Mouse (Mus musculus): Measurements from ENCODE around the gene Adamtsl5.

The Adamtsl5 gene

GRCm38 (mm10) chr10:80317011-80317410 is 31.2 kb downstream of the Adamtsl5 start:
- DNase-seq (ENCODE audit: low spot score), result no peak

GRCm38 (mm10) chr10:80316359-80316781 is 31.8 kb downstream of the Adamtsl5 start:
- DNase-seq (ENCODE audit: low spot score), result no peak

GRCm38 (mm10) chr10:80315315-80315714 is 32.9 kb downstream of the Adamtsl5 start:
- DNase-seq (ENCODE audit: low spot score), result no peak

- DNase-seq (ENCODE audit: low spot score), result no peak
Observed at GRCm38 (mm10) chr10:80314494-80315001, 33.7 kb downstream of the Adamtsl5 start.

- no peak for DNase-seq (ENCODE audit: low spot score)
Observed at GRCm38 (mm10) chr10:80313627-80314201, 34.5 kb downstream of the Adamtsl5 start.

GRCm38 (mm10) chr10:80312586-80313504 is 35.4 kb downstream of the Adamtsl5 start:
- DNase-seq (ENCODE audit: low spot score), result no peak

GRCm38 (mm10) chr10:80311560-80311959 is 36.7 kb downstream of the Adamtsl5 start:
- DNase-seq (ENCODE audit: low spot score), result no peak

GRCm38 (mm10) chr10:80304862-80305261 is 43.4 kb downstream of the Adamtsl5 start:
- DNase-seq (ENCODE audit: low spot score), result no peak

- DNase-seq (ENCODE audit: low spot score), result no peak
Observed at GRCm38 (mm10) chr10:80304458-80304857, 43.8 kb downstream of the Adamtsl5 start.

GRCm38 (mm10) chr10:80302471-80302881 is 45.7 kb downstream of the Adamtsl5 start:
- no peak for DNase-seq (ENCODE audit: low spot score)

GRCm38 (mm10) chr10:80302082-80302355 is 46.2 kb downstream of the Adamtsl5 start:
- DNase-seq (ENCODE audit: low spot score), result no peak

GRCm38 (mm10) chr10:80301256-80302081 is 46.7 kb downstream of the Adamtsl5 start:
- DNase-seq (ENCODE audit: low spot score), result no peak

- DNase-seq (ENCODE audit: low spot score), result no peak
Observed at GRCm38 (mm10) chr10:80300672-80301181, 47.5 kb downstream of the Adamtsl5 start.

- DNase-seq (ENCODE audit: low spot score), result no peak
Observed at GRCm38 (mm10) chr10:80299824-80300223, 48.4 kb downstream of the Adamtsl5 start.

GRCm38 (mm10) chr10:80299301-80299700 is 48.9 kb downstream of the Adamtsl5 start:
- no peak for DNase-seq (ENCODE audit: low spot score)

GRCm38 (mm10) chr10:80298571-80299281 is 49.5 kb downstream of the Adamtsl5 start:
- DNase-seq (ENCODE audit: low spot score), result no peak

GRCm38 (mm10) chr10:80297526-80298133 is 50.6 kb downstream of the Adamtsl5 start:
- no peak for DNase-seq (ENCODE audit: low spot score)

GRCm38 (mm10) chr10:80296824-80297223 is 51.4 kb downstream of the Adamtsl5 start:
- DNase-seq (ENCODE audit: low spot score), result no peak

- DNase-seq (ENCODE audit: low spot score), result peak; percentile 75
Observed at GRCm38 (mm10) chr10:80295618-80296425, 52.4 kb downstream of the Adamtsl5 start, which contains the start of gene Apc2. TSS of gene Apc2 (plus strand) at chr10:80295977.

GRCm38 (mm10) chr10:80294788-80295303 is 53.4 kb downstream of the Adamtsl5 start:
- DNase-seq (ENCODE audit: low spot score), result no peak
